Mouse (Mus musculus): Measurements from ENCODE around the gene Fam189a1.

- TF ChIP-seq ZKSCAN1 (IDR thresholded peaks at IDR 0.05; ENCODE audit: low read depth, low read length) (no peak), MXI1 (IDR thresholded peaks at IDR 0.05; ENCODE audit: low read depth, low read length) (no peak), CTCF (IDR thresholded peaks at IDR 0.05 in 2 of 3, conservative IDR thresholded peaks at IDR 0.05 in 1 of 3; ENCODE audit: control insufficient read depth in 1 of 3, insufficient read depth in 1 of 3, low read depth in 2 of 3, low read length in 3 of 3, poor library complexity in 1 of 3, severe bottlenecking in 1 of 3) (no peak), CHD2 (IDR thresholded peaks at IDR 0.05; ENCODE audit: low read length) (no peak), TAL1 (IDR thresholded peaks at IDR 0.05; ENCODE audit: low read length) (no peak), GATA1 (IDR thresholded peaks at IDR 0.05; ENCODE audit: low read depth, low read length) (no peak), ELF1 (IDR thresholded peaks at IDR 0.05; ENCODE audit: low read depth, low read length) (no peak), KAT2A (conservative IDR thresholded peaks at IDR 0.05; ENCODE audit: low read depth, low read length) (no peak), MYC (IDR thresholded peaks at IDR 0.05; ENCODE audit: low read depth, low read length) (no peak), E2F4 (IDR thresholded peaks at IDR 0.05; ENCODE audit: borderline replicate concordance, low read depth, low read length) (no peak), MAX (IDR thresholded peaks at IDR 0.05; ENCODE audit: low read length) (no peak)
Measured at GRCm38 (mm10) chr7:64900249-64900648, 256.1 kb downstream of the Fam189a1 start.
